Mouse (Mus musculus) G1E (cell line): ENCODE results near the gene Slc10a6.

Experiments
- CTCF ChIP-seq: IDR thresholded peaks from 2 replicates; pipeline ENCODE4 v1.5.1; 2012; ENCODE audit warnings: low read depth, low read length, inconsistent platforms, mixed read lengths
- POLR2AphosphoS5 ChIP-seq: IDR thresholded peaks from 2 replicates; pipeline ENCODE4 v1.6.1; 2012; ENCODE audit warnings: low read depth, low read length, inconsistent platforms; ENCODE audit not compliant: insufficient replicate concordance
- TAL1 ChIP-seq: conservative IDR thresholded peaks from 2 replicates; pipeline ENCODE4 v1.6.1; 2012; ENCODE audit warnings: low read depth, low read length, inconsistent platforms, mixed read lengths

GRCm38 (mm10) chr5:103598881-103599280, 30.3 kb downstream of the Slc10a6 start:
- TF ChIP-seq CTCF (no peak), TAL1 (no peak), POLR2AphosphoS5 (no peak)
